Mouse (Mus musculus) kidney, adult 2 months (tissue): ENCODE results near the gene Akap2. TPM values are rescaled to one million over a fixed set of nuclear protein-coding genes. Genes with fewer than 3 reads are reported as not detected.

Experiments
- DNase-seq: peaks from one replicate; pipeline ENCODE4 v3.0.0; 2021
- H3K27ac ChIP-seq: fragments of 200-500 bp; 2 replicates; pipeline ENCODE4 v1.5.1; 2012; ENCODE audit warnings: low read depth, low read length, control low read depth, inconsistent platforms; ENCODE audit not compliant: insufficient read depth
- H3K27me3 ChIP-seq: fragments of 200-500 bp; replicated peaks from 2 replicates; pipeline ENCODE4 v1.6.1; 2012; ENCODE audit warnings: mild to moderate bottlenecking, moderate library complexity, low read length, inconsistent platforms; ENCODE audit not compliant: control insufficient read depth, insufficient read depth
- H3K36me3 ChIP-seq: fragments of 200-500 bp; 2 replicates; pipeline ENCODE4 v1.6.1; 2012; ENCODE audit warnings: mild to moderate bottlenecking, moderate library complexity, low read length, inconsistent platforms; ENCODE audit not compliant: control insufficient read depth, insufficient read depth
- H3K4me1 ChIP-seq: fragments of 200-500 bp; 2 replicates; pipeline ENCODE4 v1.6.1; 2011; ENCODE audit warnings: low read length; ENCODE audit not compliant: control insufficient read depth, insufficient read depth
- H3K4me3 ChIP-seq: fragments of 200-500 bp; 2 replicates; pipeline ENCODE4 v1.5.1; 2011; ENCODE audit warnings: mild to moderate bottlenecking, low read depth, low read length, control low read depth; ENCODE audit not compliant: insufficient read depth
- CTCF ChIP-seq: fragments of 200-500 bp; conservative IDR thresholded peaks from 2 replicates; pipeline ENCODE4 v1.5.1; 2011; ENCODE audit warnings: low read depth, mild to moderate bottlenecking, control low read depth, low read length, moderate library complexity, mixed read lengths; ENCODE audit not compliant: insufficient read depth, insufficient read length
- POLR2A ChIP-seq: fragments of 200-500 bp; IDR thresholded peaks from one replicate; pipeline ENCODE4 v1.6.1; 2011; ENCODE audit warnings: low read depth, low read length, control low read depth
- WGBS: fragments of 180-500 bp; shearing (Covaris S2); methylation state at CpG from one replicate; pipeline ENCODE4 v1.1.7; 2018; 5-methylcytosine and 5-hydroxymethylcytosine counted together
- polyA plus RNA-seq: library from polyadenylated mRNA; depleted of rRNA; stranded (reverse); fragments of >200 nt; gene quantifications from 2 replicates; pipeline ENCODE4 v1.2.3, GENCODE M21; 2012

Gene Akap2
- polyA plus RNA-seq, 1 experiment: 126 TPM

DNA sequence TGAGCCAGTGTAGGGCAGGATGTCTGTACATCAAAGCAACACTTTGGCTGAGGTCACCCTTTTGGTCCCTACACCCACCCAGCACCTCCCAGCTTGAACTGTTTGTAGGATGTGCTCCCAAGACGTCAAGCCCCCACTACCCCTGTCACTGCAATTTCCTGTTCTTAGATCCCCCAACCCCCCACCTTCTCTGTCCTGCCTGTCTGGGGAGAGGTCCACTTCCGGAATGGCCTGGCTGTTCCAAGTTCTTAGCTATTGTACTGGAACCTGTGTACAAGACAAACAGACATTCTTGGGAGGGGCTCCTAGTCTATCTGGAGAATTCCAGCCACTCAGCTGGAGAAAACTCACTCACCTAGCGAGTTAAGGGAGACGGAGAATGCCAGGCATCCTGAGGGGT is 116.7 kb downstream of the Akap2 start:
- Histone ChIP-seq H3K4me1 (peaks cover 2% of the 10 kb centered on the region; the same call in 1 of the 2 replicates), H3K27me3 (no peaks in the 10 kb centered on the region), H3K36me3 (no peaks in the 10 kb centered on the region), H3K4me3 (no peak overlapping the region), H3K27ac (no peak overlapping the region)
- 55% methylated on average over 4 of the region's 4 CpGs for WGBS
- TF ChIP-seq POLR2A: no peak
- no peak for TF ChIP-seq CTCF
- no peak for DNase-seq

DNA sequence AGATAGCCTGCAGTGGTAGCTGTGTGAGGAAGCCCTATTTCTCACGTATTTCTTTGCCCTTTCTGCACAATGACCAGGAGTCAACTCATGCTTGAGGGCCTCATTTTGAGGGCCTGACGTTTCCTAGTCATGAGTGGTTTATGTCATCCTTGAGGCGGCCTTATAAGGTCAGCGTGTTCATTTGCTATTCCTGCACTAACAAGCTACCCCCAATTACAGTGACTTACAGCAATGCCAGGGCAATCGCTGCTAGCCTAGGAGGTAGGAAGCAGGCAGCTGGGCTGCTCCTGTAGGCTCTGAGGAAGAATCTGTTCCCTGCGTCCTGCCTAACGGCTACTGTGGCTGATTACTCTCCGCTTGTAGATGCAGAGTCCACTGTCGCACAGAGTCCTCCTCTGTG is 119.6 kb downstream of the Akap2 start:
- no peak for TF ChIP-seq POLR2A
- TF ChIP-seq CTCF: no peak
- H3K27ac ChIP-seq: no peak overlapping the region
- no peak overlapping the region for H3K4me3 ChIP-seq
- 70% methylated on average over 9 of the region's 9 CpGs for WGBS
- H3K36me3 ChIP-seq: no peaks in the 10 kb centered on the region
- peaks cover 9% of the 10 kb centered on the region; the same call in 1 of the 2 replicates for H3K4me1 ChIP-seq
- no peaks in the 10 kb centered on the region for H3K27me3 ChIP-seq
- DNase-seq: no peak

DNA sequence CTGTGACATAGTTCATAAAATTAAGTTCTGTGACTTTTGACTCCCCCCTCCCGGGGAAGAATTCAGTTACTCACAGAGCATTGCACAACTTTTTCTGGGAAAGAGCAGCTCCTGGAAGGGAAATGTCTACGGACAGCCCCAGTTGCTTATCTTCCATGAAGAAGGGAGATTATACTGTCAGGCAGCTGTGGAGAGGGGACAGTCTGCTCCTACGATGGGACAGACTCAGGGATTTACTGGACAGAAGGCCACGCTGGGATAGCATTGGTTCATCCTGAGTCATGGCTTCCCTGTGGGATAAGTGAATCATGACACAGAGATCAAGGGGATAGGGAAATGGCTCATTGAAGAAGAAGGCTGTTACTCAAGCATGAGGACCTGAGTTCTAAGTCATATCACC is 121.9 kb downstream of the Akap2 start:
- Histone ChIP-seq H3K4me3 (no peak overlapping the region), H3K4me1 (peaks cover 17% of the 10 kb centered on the region; the same call in 1 of the 2 replicates), H3K27me3 (no peaks in the 10 kb centered on the region), H3K36me3 (no peaks in the 10 kb centered on the region), H3K27ac (no peak overlapping the region)
- 47% methylated on average over 4 of the region's 4 CpGs for WGBS
- TF ChIP-seq CTCF (no peak), POLR2A (no peak)
- peak; percentile 49 for DNase-seq

DNA sequence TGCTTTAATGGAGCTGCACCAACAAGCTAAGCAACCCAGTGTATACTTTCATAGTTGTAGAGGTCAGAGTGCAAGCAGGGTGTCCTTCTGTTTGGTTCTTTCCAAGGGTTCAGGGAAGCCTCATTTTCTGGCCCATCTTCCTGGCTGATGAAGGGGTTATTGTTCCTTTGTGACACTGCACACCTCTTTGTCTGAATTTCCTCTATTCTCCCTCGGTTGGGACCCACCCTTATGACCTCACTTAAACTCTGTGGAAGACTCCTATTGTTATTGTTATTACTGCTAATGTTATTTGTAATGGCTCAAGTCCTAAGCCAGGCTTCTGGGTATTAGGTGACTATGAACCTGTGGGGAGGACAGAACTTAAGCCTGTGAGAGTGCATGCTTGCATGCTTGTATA is 124.5 kb downstream of the Akap2 start:
- no peak for TF ChIP-seq CTCF
- no peak for TF ChIP-seq POLR2A
- WGBS: 52% methylated on average over 1 of the region's 1 CpGs
- H3K36me3 ChIP-seq: no peaks in the 10 kb centered on the region
- no peaks in the 10 kb centered on the region for H3K27me3 ChIP-seq
- peak overlapping the region; percentile 68; the same call in 1 of the 2 replicates for H3K27ac ChIP-seq
- DNase-seq: peak; percentile 24
- no peak overlapping the region for H3K4me3 ChIP-seq
- peaks cover 17% of the 10 kb centered on the region; the same call in 1 of the 2 replicates for H3K4me1 ChIP-seq

DNA sequence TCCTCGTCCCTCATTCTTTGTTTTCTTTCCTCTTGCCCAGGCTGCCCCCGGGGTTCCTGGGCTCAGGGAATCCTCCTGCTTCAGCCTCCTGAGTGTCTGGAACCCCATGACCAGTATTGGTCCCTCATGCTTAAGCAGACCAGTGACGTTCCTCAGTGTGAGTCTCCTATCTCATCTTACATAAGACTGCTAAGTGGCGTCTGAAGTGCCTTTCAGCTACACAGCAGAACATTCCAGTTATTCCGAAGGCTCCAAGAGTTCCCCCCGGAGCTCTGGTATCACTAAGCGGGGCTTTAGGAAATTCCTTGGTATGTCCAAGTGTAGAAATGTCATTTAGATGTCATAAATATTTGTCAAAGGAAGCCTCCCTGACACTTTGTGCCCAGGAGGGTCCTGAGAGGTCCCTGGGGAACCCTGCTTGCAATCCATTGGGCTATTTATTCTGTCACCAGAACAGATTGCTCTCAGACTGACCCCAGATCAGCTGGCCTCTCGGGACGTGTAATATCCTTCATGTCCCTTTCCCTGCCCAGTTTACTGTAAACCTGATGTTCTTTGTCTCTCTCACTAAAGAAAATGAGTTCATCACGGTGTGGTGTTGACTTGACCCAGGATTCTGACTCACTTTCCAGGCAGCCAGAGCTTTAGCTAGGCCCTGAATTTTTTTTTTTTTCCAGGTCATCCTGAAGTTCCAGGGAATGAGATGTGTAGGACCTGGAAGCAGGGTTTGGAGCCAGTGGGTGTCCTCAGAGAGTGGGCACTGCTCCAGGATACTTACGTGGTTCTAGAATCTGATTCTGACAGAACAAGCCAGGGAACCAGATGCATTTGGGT is 125.2 kb downstream of the Akap2 start:
- peak; percentile 74 for DNase-seq
- Histone ChIP-seq H3K4me1 (peaks cover 18% of the 10 kb centered on the region; the same call in 1 of the 2 replicates), H3K4me3 (no peak overlapping the region), H3K27me3 (no peaks in the 10 kb centered on the region), H3K36me3 (no peaks in the 10 kb centered on the region), H3K27ac (peak overlapping the region; percentile 68)
- 61% methylated on average over 11 of the region's 11 CpGs for WGBS
- TF ChIP-seq POLR2A (no peak), CTCF (no peak)

DNA sequence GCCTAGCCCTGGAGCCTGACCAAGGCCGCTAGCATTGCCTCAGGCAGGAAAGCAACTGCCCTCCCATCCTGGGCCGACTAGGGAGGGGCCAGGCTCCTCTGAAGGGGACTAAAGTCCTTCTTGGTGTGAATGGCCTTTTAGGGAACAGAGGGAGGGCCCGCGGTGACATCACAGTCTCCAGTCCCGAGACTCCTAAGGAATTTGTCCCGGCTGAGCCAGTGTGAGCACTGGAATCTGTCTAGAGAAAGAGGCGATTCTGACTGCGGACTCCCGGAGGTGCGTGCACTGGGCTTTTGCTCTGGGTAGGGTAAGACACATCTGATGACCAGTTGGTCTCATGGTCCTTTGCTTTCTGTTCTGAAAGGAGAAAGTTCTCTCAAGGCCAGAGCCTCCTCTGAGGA is 127.6 kb downstream of the Akap2 start:
- peaks cover 18% of the 10 kb centered on the region; the same call in 1 of the 2 replicates for H3K4me1 ChIP-seq
- peak overlapping the region; percentile 92 for H3K27ac ChIP-seq
- no peaks in the 10 kb centered on the region for H3K27me3 ChIP-seq
- DNase-seq: peak; percentile 97
- H3K4me3 ChIP-seq: peak overlapping the region; percentile 71
- 6% methylated on average over 10 of the region's 10 CpGs for WGBS
- no peak for TF ChIP-seq CTCF
- TF ChIP-seq POLR2A: peak; percentile 59
- no peaks in the 10 kb centered on the region for H3K36me3 ChIP-seq

DNA sequence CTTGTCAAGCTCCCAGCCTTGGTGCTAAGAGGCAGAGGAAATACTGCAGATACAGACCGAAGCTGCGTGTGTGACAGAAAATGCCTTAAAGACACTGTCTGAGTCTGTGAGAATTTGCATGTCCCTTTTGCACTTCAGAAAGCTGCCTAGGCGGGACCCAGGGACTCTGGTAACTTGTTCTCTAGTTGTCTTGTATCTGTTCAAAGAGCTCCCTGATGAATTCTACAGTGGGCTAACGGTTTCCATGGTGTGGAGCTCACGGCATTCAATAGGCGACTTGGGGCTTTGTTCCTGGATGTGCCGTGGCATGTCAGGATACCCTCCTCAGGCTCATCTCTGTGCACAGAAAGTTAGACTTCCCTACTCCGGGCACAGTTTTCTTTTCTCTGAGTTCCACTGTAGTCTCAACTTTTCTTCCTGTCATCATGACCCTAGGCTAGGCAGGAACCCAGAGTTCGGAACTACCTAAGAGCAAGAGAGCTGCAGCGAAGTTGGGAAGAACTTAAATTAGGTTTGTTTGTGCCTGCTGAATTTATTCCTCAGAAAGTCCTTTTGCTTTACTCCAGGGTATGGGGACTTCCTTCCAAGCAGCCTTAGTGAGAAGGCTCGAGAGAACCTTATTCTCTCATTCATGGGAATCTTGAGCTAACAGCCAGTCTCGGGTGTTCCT is 128.2 kb downstream of the Akap2 start:
- H3K27ac ChIP-seq: peak overlapping the region; percentile 92
- peaks cover 18% of the 10 kb centered on the region; the same call in 1 of the 2 replicates for H3K4me1 ChIP-seq
- H3K36me3 ChIP-seq: no peaks in the 10 kb centered on the region
- peak overlapping the region; percentile 71 for H3K4me3 ChIP-seq
- WGBS: 42% methylated on average over 12 of the region's 12 CpGs
- DNase-seq: no peak
- no peaks in the 10 kb centered on the region for H3K27me3 ChIP-seq
- TF ChIP-seq POLR2A (no peak), CTCF (no peak)
